Mouse (Mus musculus) stomach, postnatal 0 days (tissue): ENCODE results near the gene Prl. TPM values are rescaled to one million over a fixed set of nuclear protein-coding genes. Genes with fewer than 3 reads are reported as not detected.

Source experiments
- ATAC-seq: fragments of 200-750 bp; cut with Nextera tagmentation; 2 replicates; pipeline ENCODE4 v1.8.0; 2017; ENCODE audit not compliant: low FRiP score, low TSS enrichment
- DNase-seq: peaks from one replicate; pipeline ENCODE4 v3.0.0-alpha.2; 2016; ENCODE audit warnings: low spot score
- H3K27ac ChIP-seq: fragments of 300-500 bp; sonication (generic); replicated peaks from 2 replicates; pipeline ENCODE4 v1.5.1; 2014; ENCODE audit warnings: mild to moderate bottlenecking, control low read depth
- H3K27me3 ChIP-seq: fragments of 300-500 bp; sonication (generic); 2 replicates; pipeline ENCODE4 v1.6.1; 2014; ENCODE audit warnings: low read length; ENCODE audit not compliant: control insufficient read depth, insufficient read depth
- H3K36me3 ChIP-seq: fragments of 300-500 bp; sonication (generic); 2 replicates; pipeline ENCODE4 v1.6.1; 2014; ENCODE audit warnings: low read length, mixed read lengths; ENCODE audit not compliant: control insufficient read depth, insufficient read depth
- H3K4me1 ChIP-seq: fragments of 300-500 bp; sonication (generic); replicated peaks from 2 replicates; pipeline ENCODE4 v1.6.1; 2014; ENCODE audit warnings: antibody characterized with exemption; ENCODE audit not compliant: control insufficient read depth, insufficient read depth
- H3K4me2 ChIP-seq: fragments of 300-500 bp; sonication (generic); replicated peaks from 2 replicates; pipeline ENCODE4 v1.6.1; 2014; ENCODE audit warnings: low read depth, mild to moderate bottlenecking, control low read depth, moderate library complexity
- H3K4me3 ChIP-seq: fragments of 300-500 bp; sonication (generic); 2 replicates; pipeline ENCODE4 v1.5.1; 2014; ENCODE audit warnings: low read depth, low read length, control low read depth
- H3K9ac ChIP-seq: fragments of 300-500 bp; sonication (generic); 2 replicates; pipeline ENCODE4 v1.6.1; 2014; ENCODE audit warnings: mild to moderate bottlenecking, low read length, control low read depth, mixed read lengths
- H3K9me3 ChIP-seq: fragments of 300-500 bp; sonication (generic); 2 replicates; pipeline ENCODE4 v1.6.1; 2016; ENCODE audit warnings: low read length; ENCODE audit not compliant: control insufficient read depth
- CTCF ChIP-seq: IDR thresholded peaks from 2 replicates; pipeline ENCODE4 v1.5.1; 2016; ENCODE audit warnings: antibody characterized with exemption, low read depth, mild to moderate bottlenecking, moderate library complexity
- EP300 ChIP-seq: optimal IDR thresholded peaks from 2 replicates; pipeline ENCODE3; 2016; ENCODE audit warnings: antibody characterized with exemption
- WGBS: fragments of 180-500 bp; shearing (Covaris S2); extraction: QIAGEN DNeasy Blood & Tissue Kit; methylation state at CpG from one replicate; pipeline ENCODE4 v1.1.7; 2014; 5-methylcytosine and 5-hydroxymethylcytosine counted together
- polyA plus RNA-seq: library from polyadenylated mRNA; unstranded; fragments of >200 nt; fragmentation: Nextera tagmentation; extraction: Ambion mirVana; gene quantifications from 2 replicates; pipeline ENCODE4 v1.2.1, GENCODE M21; 2015

The Prl gene
- polyA plus RNA-seq, result not detected in 2 replicates

DNA sequence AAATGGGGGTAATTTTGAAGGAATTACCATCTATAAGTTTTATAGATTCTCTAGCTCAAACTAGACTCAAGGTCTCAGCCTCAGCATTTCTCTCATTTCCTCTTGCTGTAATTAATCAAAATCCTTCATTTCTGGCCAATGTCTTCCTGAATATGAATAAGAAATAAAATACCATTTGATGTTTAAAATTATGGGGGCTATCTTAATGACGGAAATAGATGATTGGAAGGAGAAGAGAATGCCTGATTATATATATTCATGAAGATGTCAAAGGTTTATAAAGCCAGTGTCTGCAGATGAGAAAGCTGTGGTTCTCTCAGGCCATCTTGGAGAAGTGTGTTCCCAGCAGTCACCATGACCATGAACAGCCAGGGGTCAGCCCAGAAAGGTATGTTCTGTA is at the start of gene Prl:
Gene Prl (plus strand): TSS at position 301 of the 400 bp plus-strand sequence.
- Histone ChIP-seq H3K36me3 (no peaks in the 10 kb centered on the region), H3K9me3 (no peaks in the 10 kb centered on the region), H3K4me2 (no peak within 1 kb of the TSS), H3K4me1 (no peaks in the 10 kb centered on the region), H3K27ac (no peak within 1 kb of the TSS), H3K4me3 (no peak within 1 kb of the TSS), H3K9ac (no peak within 1 kb of the TSS), H3K27me3 (no peaks in the 10 kb centered on the region)
- TF ChIP-seq EP300 (no peak), CTCF (no peak)
- DNase-seq (no peak), ATAC-seq (no peak)
- WGBS, result 91% methylated on average over 1 of the region's 1 CpGs

DNA sequence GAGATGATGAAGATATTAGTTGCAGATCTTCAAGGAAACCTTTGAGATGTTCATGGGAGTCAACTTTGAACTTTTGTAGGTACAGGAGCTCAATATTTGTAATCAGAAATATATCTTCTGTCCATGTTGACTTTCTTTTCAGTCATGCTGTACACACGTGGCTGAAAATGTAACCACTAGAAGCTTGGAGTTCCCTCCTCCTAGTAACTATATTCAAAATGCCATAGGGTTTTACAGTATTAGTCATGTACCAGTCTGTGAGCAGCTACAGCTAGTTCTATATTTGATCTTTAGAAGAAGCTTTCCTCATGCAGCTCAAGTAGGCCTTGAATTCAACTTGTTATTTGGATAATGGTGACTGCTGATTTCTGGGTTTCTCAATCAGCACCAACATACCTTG is 30.8 kb upstream of the Prl start:
- Histone ChIP-seq H3K9ac (no peak overlapping the region), H3K27me3 (no peaks in the 10 kb centered on the region), H3K4me1 (no peaks in the 10 kb centered on the region), H3K27ac (no peak overlapping the region), H3K4me3 (no peak overlapping the region), H3K4me2 (no peak overlapping the region), H3K9me3 (no peaks in the 10 kb centered on the region), H3K36me3 (no peaks in the 10 kb centered on the region)
- ATAC-seq (no peak), DNase-seq (no peak)
- no peak for TF ChIP-seq EP300
- TF ChIP-seq CTCF, result no peak
- WGBS, result 54% methylated on average over 1 of the region's 1 CpGs

DNA sequence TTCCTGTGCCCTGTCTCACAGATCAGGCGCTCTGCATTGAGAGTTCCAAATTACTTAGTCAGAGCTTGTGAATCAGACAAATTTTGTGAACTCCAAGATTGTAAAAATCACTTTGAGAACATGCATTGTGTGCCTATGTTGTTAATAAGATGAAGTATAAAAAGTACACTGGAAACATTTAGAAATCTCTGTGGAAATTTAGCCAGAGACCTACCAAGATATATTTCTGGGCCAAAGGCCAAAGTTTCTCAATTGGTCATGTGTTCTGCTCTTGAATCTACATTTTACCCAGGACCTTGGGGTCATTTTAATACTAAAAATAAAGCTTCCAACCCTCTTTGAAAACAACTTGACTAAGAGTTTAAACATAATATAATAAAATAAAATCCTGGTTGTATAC is 30.0 kb upstream of the Prl start:
- Histone ChIP-seq H3K4me3 (no peak overlapping the region), H3K36me3 (no peaks in the 10 kb centered on the region), H3K4me1 (no peaks in the 10 kb centered on the region), H3K4me2 (no peak overlapping the region), H3K9ac (no peak overlapping the region), H3K27me3 (no peaks in the 10 kb centered on the region), H3K27ac (no peak overlapping the region), H3K9me3 (no peaks in the 10 kb centered on the region)
- DNase-seq, result no peak
- TF ChIP-seq CTCF (no peak), EP300 (no peak)
- no peak for ATAC-seq
- 82% methylated on average over 1 of the region's 1 CpGs for WGBS

DNA sequence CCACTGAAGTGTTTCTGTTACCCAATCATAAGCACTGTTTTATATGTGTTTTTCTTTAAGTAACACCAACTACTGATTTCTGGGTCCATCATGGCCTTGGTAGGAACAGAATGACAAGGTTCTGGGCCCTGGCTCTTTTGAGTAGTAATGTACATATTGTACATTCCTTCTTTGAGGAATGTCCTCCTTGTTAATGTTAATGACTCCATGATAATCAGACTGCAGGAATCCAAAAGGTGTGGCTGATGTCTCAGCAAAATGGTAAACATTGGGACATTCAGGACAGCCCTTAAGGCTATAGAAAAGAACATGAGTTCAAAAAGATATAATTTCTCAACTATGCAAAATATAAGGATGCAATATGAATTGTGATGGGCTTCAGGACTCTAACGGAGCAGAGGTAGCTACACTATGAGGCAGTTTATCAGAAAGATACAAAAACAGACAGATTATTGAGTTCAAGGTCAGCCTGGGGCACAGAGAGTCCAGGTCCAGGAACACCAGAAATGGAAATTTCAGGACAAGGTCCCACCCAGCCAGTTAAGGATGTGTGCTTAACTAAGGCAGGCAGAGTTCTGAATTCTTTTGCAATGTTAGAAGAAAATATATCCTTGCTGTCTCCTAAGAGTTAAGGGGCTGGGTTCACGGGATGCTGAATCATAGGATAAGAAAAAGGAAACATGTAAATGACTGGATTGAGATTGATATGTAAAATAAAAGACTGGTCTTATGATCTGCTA is 28.7 kb upstream of the Prl start:
- Histone ChIP-seq H3K4me3 (no peak overlapping the region), H3K9ac (no peak overlapping the region), H3K4me1 (no peaks in the 10 kb centered on the region), H3K9me3 (no peaks in the 10 kb centered on the region), H3K36me3 (no peaks in the 10 kb centered on the region), H3K27ac (no peak overlapping the region), H3K4me2 (no peak overlapping the region), H3K27me3 (no peaks in the 10 kb centered on the region)
- ATAC-seq, result no peak
- no peak for DNase-seq
- 73% methylated on average over 2 of the region's 2 CpGs for WGBS
- TF ChIP-seq CTCF (no peak), EP300 (no peak)

DNA sequence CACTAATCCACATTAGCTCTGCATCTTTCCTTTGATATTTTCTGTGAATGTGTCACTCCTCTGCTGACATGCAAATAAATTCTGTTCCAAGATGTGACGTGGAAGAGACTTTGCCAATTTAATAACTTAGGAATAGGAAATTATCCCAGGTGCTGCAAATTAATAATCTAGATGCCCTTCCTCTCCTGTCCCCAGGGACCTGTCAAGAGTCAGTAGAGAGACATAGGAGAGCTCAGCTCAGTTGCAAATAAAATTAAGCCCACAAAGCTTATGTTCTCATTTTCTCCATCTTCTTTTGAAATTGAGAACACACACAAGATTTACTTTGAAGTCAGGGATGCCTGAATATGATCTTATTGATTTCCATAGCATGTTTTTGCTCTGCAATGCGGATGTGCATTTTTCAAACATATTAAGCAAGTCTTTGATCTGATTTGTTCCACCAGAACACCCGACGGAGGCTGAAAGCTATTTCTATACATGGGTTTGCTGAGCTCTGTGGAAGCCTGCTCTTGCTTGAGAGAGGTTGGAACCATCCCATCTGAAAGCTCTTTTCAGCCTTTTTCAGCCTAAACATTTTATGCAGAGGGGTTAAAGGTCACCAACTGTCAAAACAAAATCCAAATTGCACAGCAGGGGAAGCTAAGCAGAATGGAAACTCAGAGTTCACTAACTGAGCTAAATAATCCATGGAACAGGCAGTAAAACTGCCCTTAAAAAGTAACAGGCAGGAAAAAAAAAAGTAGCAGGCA is 26.1 kb upstream of the Prl start:
- Histone ChIP-seq H3K27ac (no peak overlapping the region), H3K36me3 (no peaks in the 10 kb centered on the region)

DNA sequence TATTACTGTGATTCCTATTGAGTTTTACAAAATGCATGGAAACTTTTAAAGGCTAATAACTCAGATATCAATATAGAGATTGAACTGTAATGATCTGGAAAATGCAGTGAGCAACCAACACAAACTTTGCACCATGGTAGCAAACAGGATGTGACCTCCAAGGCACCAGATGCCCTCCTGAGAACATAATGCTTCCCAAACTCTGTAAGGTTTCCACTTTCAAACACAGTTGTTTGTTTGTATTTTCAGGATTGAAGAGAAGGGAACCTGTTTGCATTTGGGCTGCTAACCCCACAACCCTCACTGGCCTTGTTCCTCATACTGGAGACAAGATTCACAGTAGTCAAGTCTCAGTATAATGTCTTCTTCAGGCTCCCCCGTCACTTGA is 25.5 kb upstream of the Prl start:
- no peak overlapping the region for H3K4me3 ChIP-seq
- no peaks in the 10 kb centered on the region for H3K36me3 ChIP-seq
- H3K9ac ChIP-seq, result no peak overlapping the region
- ATAC-seq (no peak), DNase-seq (no peak)
- no peaks in the 10 kb centered on the region for H3K4me1 ChIP-seq
- H3K27ac ChIP-seq, result no peak overlapping the region
- WGBS, result 59% methylated on average over 1 of the region's 1 CpGs
- TF ChIP-seq CTCF (no peak), EP300 (no peak)
- no peaks in the 10 kb centered on the region for H3K9me3 ChIP-seq
- H3K4me2 ChIP-seq, result no peak overlapping the region
- no peaks in the 10 kb centered on the region for H3K27me3 ChIP-seq

More for the DNA sequence above, 26.1 kb upstream of the Prl start:
- Histone ChIP-seq H3K4me2 (no peak overlapping the region), H3K4me3 (no peak overlapping the region), H3K9me3 (no peaks in the 10 kb centered on the region), H3K4me1 (no peaks in the 10 kb centered on the region), H3K9ac (no peak overlapping the region), H3K27me3 (no peaks in the 10 kb centered on the region)
- WGBS, result 22% methylated on average over 4 of the region's 4 CpGs
- ATAC-seq (no peak), DNase-seq (no peak)
- TF ChIP-seq CTCF (no peak), EP300 (no peak)
